Mouse (Mus musculus) ovary, adult 2 months (tissue): ENCODE results near the gene Col5a1. TPM values are rescaled to one million over a fixed set of nuclear protein-coding genes. Genes with fewer than 3 reads are reported as not detected.

Source experiments
- polyA plus RNA-seq: library from polyadenylated mRNA; depleted of rRNA; stranded (reverse); fragments of >200 nt; gene quantifications from 2 replicates; pipeline ENCODE4 v1.2.3, GENCODE M21; 2012; rRNA removed

The Col5a1 gene
- 31.9 and 44.7 TPM in 2 replicates for polyA plus RNA-seq

DNA sequence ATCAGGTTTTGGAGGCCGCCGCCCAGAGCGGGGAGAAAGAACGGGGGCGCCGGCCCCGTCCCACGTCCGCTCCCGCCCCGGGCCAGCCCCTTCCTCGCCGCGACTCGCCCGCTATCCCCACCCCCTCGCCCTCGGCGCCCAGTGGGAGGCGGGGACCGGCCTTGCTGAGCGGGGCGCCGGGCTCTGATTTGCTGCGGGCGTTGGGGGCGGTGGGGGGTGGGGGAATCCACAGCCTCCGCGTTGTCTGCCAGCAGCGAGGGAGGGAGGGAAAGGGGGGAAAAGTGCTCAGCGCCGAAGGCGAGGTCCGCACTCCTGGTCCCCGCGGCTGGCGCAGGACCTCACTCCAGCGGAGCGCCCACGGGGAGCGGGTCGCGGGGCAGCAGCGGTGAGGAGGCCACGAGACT is at the start of gene Col5a1:
Gene Col5a1 (plus strand): TSS at position 278 of the 404 bp plus-strand sequence.

DNA sequence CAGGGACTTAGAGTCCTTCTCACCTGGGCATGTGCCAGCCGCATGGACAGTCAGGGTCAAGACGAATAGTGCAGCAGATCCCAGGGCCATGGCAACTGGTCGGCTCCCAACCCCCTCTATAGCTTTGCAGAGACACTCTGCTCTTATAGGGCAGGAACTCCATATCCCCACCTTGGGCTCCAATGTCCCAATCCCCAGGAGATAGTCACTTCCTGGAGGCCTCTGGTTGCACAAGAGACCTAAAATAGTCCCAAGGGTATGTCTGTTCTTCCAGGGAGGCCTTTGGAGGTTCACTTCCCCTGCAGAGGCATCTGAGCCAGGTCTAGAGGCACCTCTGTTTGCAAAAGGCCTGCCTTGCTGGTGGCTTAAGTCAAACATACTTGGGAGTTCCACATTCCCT is 198.5 kb downstream of the Col5a1 start, which contains the start of gene Fcnb:
Gene Fcnb (minus strand): TSS at position 118 of the 400 bp plus-strand sequence.

Other genes with a start within 250 kb of the Col5a1 start
- 79.9 TPM in 2 replicates for gene Rxra, start 210.0 kb upstream of the Col5a1 start, polyA plus RNA-seq
- gene Fcnb, start 198.5 kb downstream of the Col5a1 start, polyA plus RNA-seq = not detected in 2 replicates